Mouse (Mus musculus) forebrain, postnatal 0 days (tissue): ENCODE measurements around the gene Osbpl11. TPM values are rescaled to one million over a fixed set of nuclear protein-coding genes. Genes with fewer than 3 reads are reported as not detected.
"Not testable (repeated sequence)": the region's sequence is repeated elsewhere in the genome, so short reads cannot be mapped to it uniquely, and the experiment has no call there.

Experiments
- ATAC-seq: fragments of 200-750 bp; cut with Nextera tagmentation; 2 replicates; pipeline ENCODE4 v1.8.0; 2017; ENCODE audit warnings: mild to moderate bottlenecking, moderate library complexity
- DNase-seq: peaks from one replicate; pipeline ENCODE4 v3.0.0-alpha.2; 2015
- H3K27ac ChIP-seq: fragments of 300-500 bp; sonication (generic); 2 replicates; pipeline ENCODE4 v1.5.1; 2014; ENCODE audit warnings: low read depth, mild to moderate bottlenecking, antibody characterized with exemption, low read length, moderate library complexity, mixed read lengths
- H3K27me3 ChIP-seq: fragments of 300-500 bp; sonication (generic); 2 replicates; pipeline ENCODE4 v1.6.1; 2014; ENCODE audit warnings: mild to moderate bottlenecking, low read length, mixed read lengths; ENCODE audit not compliant: insufficient read depth
- H3K36me3 ChIP-seq: fragments of 300-500 bp; sonication (generic); 2 replicates; pipeline ENCODE4 v1.6.1; 2014; ENCODE audit warnings: mild to moderate bottlenecking, moderate library complexity; ENCODE audit not compliant: insufficient read depth
- H3K4me1 ChIP-seq: fragments of 300-500 bp; sonication (generic); 2 replicates; pipeline ENCODE4 v1.6.1; 2014; ENCODE audit warnings: antibody characterized with exemption; ENCODE audit not compliant: insufficient read depth
- H3K4me2 ChIP-seq: fragments of 300-500 bp; sonication (generic); 2 replicates; pipeline ENCODE4 v1.6.1; 2014; ENCODE audit warnings: low read depth, mild to moderate bottlenecking, moderate library complexity
- H3K4me3 ChIP-seq: fragments of 300-500 bp; sonication (generic); 2 replicates; pipeline ENCODE4 v1.5.1; 2014; ENCODE audit warnings: low read depth, low read length, mixed read lengths
- H3K9ac ChIP-seq: fragments of 300-500 bp; sonication (generic); 2 replicates; pipeline ENCODE4 v1.6.1; 2014; ENCODE audit warnings: mild to moderate bottlenecking
- H3K9me3 ChIP-seq: fragments of 300-500 bp; sonication (generic); 2 replicates; pipeline ENCODE4 v1.6.1; 2016; ENCODE audit warnings: low read length
- CTCF ChIP-seq: sonication (generic); IDR thresholded peaks from 2 replicates; pipeline ENCODE4 v1.5.1; 2016; ENCODE audit warnings: antibody characterized with exemption, control low read depth, low read depth
- WGBS: fragments of 180-500 bp; shearing (Covaris S2); extraction: QIAGEN DNeasy Blood & Tissue Kit; methylation state at CpG from one replicate; pipeline ENCODE4 v1.1.7; 2014; 5-methylcytosine and 5-hydroxymethylcytosine counted together
- polyA plus RNA-seq: library from polyadenylated mRNA; unstranded; fragments of >200 nt; fragmentation: Nextera tagmentation; extraction: Ambion mirVana; gene quantifications from 2 replicates; pipeline ENCODE4 v1.2.1, GENCODE M21; 2015
- total RNA-seq: library from RNA; depleted of rRNA; stranded (reverse); fragments of >200 nt; gene quantifications from 2 replicates; pipeline ENCODE4 v1.2.3, GENCODE M21; 2014

Osbpl11 gene
- total and polyA plus RNA-seq, 2 experiments from 2014 or later = 13.3 to 23.5 TPM

- H3K9me3 ChIP-seq = no peaks in the 10 kb centered on the region
- peak overlapping the region; percentile 64 for H3K27ac ChIP-seq
- DNase-seq = peak; percentile 87
- no peak overlapping the region for H3K9ac ChIP-seq
- 54% methylated on average over 8 of the region's 8 CpGs for WGBS
- no peaks in the 10 kb centered on the region for H3K4me1 ChIP-seq
- no peaks in the 10 kb centered on the region for H3K36me3 ChIP-seq
- no peaks in the 10 kb centered on the region for H3K27me3 ChIP-seq
- no peak overlapping the region for H3K4me2 ChIP-seq
- H3K4me3 ChIP-seq = no peak overlapping the region
- TF ChIP-seq CTCF = no peak
- ATAC-seq = peak; percentile 91
These were observed 33.3 kb upstream of the Osbpl11 start for GRCm38 (mm10) chr16:33151558-33151957.

GRCm38 (mm10) chr16:33154992-33155391 lies 29.9 kb upstream of the Osbpl11 start:
- 44% methylated on average over 4 of the region's 4 CpGs for WGBS
- ATAC-seq (no peak), DNase-seq (peak; percentile 61)
- Histone ChIP-seq H3K9me3 (no peaks in the 10 kb centered on the region), H3K9ac (no peak overlapping the region), H3K4me2 (no peak overlapping the region), H3K27me3 (no peaks in the 10 kb centered on the region), H3K36me3 (no peaks in the 10 kb centered on the region), H3K4me3 (no peak overlapping the region), H3K4me1 (no peaks in the 10 kb centered on the region), H3K27ac (no peak overlapping the region)
- peak; percentile 58 for TF ChIP-seq CTCF

DNA sequence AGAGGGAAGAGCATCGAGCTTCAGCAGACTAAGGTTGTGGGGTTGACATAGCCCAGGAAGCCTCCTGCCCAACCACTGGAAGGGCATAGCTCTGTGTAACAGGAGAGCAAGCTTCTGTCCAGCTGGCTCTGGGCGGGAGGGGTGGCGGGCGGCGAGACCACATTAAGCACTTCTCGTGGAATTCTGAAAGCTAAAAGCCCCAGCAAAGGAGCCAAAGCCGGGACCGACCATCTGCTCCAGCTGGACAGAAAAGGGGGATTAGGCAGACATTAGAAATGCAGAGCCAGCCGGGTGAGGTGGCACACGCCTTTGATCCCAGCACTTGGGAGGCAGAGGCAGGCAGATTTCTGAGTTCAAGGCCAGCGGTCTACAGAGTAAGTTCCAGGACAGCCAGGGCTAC lies 26.9 kb upstream of the Osbpl11 start:
- Histone ChIP-seq H3K4me3 (no peak overlapping the region), H3K4me2 (no peak overlapping the region), H3K4me1 (no peaks in the 10 kb centered on the region), H3K9ac (no peak overlapping the region), H3K27ac (peak overlapping the region; percentile 41; the same call in 1 of the 2 replicates), H3K9me3 (no peaks in the 10 kb centered on the region), H3K36me3 (no peaks in the 10 kb centered on the region), H3K27me3 (no peaks in the 10 kb centered on the region)
- no peak for ATAC-seq
- no peak for DNase-seq
- 67% methylated on average over 11 of the region's 11 CpGs for WGBS
- no peak for TF ChIP-seq CTCF

GRCm38 (mm10) chr16:33158590-33159071 lies 26.2 kb upstream of the Osbpl11 start:
- Histone ChIP-seq H3K4me1 (no peaks in the 10 kb centered on the region), H3K36me3 (no peaks in the 10 kb centered on the region), H3K27ac (peak overlapping the region; percentile 41; the same call in 1 of the 2 replicates), H3K9ac (no peak overlapping the region), H3K9me3 (no peaks in the 10 kb centered on the region), H3K4me3 (no peak overlapping the region), H3K27me3 (no peaks in the 10 kb centered on the region), H3K4me2 (no peak overlapping the region)
- peak; percentile 89 for ATAC-seq
- 61% methylated on average over 14 of the region's 14 CpGs for WGBS
- no peak for TF ChIP-seq CTCF
- peak; percentile 61 for DNase-seq

DNA sequence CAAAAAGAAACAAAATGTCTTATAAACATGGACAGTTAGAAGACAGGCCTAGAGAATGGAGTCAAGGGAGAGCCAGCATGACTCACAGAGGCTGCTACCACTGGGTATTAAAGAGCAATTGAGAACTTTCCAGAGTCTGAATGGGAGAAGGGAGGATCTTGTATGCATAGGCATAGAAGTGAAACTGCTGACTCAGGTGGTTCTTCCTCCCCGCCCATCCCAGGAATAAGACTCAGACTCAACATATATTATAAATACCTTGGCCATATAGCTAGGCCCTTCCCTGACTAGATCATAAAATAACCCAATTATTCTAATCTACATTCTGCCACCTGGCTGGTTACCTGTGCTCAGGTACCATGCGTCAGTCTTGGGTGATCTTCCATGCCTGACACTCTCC lies 25.5 kb upstream of the Osbpl11 start:
- DNase-seq = no peak
- Histone ChIP-seq H3K4me1 (no peaks in the 10 kb centered on the region), H3K27ac (no peak overlapping the region), H3K36me3 (no peaks in the 10 kb centered on the region), H3K4me3 (no peak overlapping the region), H3K4me2 (no peak overlapping the region), H3K9me3 (no peaks in the 10 kb centered on the region), H3K9ac (no peak overlapping the region), H3K27me3 (no peaks in the 10 kb centered on the region)
- WGBS = 97% methylated on average over 2 of the region's 2 CpGs
- no peak for TF ChIP-seq CTCF
- ATAC-seq = no peak

GRCm38 (mm10) chr16:33163330-33164090 lies 21.4 kb upstream of the Osbpl11 start:
- Histone ChIP-seq H3K36me3 (no peaks in the 10 kb centered on the region), H3K27me3 (no peaks in the 10 kb centered on the region), H3K4me2 (no peak overlapping the region), H3K27ac (no peak overlapping the region), H3K9me3 (no peaks in the 10 kb centered on the region), H3K4me1 (no peaks in the 10 kb centered on the region), H3K4me3 (no peak overlapping the region), H3K9ac (no peak overlapping the region)
- no peak for TF ChIP-seq CTCF
- no peak for DNase-seq
- ATAC-seq = no peak
- 69% methylated on average over 13 of the region's 13 CpGs for WGBS

- H3K9ac ChIP-seq, H3K4me1 ChIP-seq, H3K27ac ChIP-seq, H3K36me3 ChIP-seq, H3K4me2 ChIP-seq, ATAC-seq, H3K4me3 ChIP-seq, H3K9me3 ChIP-seq, H3K27me3 ChIP-seq: not testable (repeated sequence)
- peak; percentile 57 for TF ChIP-seq CTCF
- DNase-seq = peak; percentile 42
- 69% methylated on average over 6 of the region's 6 CpGs for WGBS
These were observed 18.6 kb upstream of the Osbpl11 start for GRCm38 (mm10) chr16:33166284-33166683.
